Mouse (Mus musculus): ENCODE results near the gene Lypd6b. TPM values are rescaled to one million over a fixed set of nuclear protein-coding genes. Genes with fewer than 3 reads are reported as not detected.

Lypd6b gene
- total RNA-seq (2021) = 1 to 10 TPM; 2.9 to 3.6 TPM

GRCm38 (mm10) chr2:49787376-49788050 lies at the start of gene Lypd6b:
TSS of gene Lypd6b (plus strand) at chr2:49787688.
- no peak for DNase-seq

GRCm38 (mm10) chr2:49739046-49739445 lies 48.4 kb upstream of the Lypd6b start:
- no peak for DNase-seq

GRCm38 (mm10) chr2:49741026-49741425 lies 46.5 kb upstream of the Lypd6b start:
- no peak for DNase-seq

- peak; percentile 63 to 71 for DNase-seq
Measured at GRCm38 (mm10) chr2:49741895-49742734, 45.4 kb upstream of the Lypd6b start.

- DNase-seq = no peak
Measured at GRCm38 (mm10) chr2:49742919-49743318, 44.6 kb upstream of the Lypd6b start.

GRCm38 (mm10) chr2:49743775-49744174 lies 43.7 kb upstream of the Lypd6b start:
- DNase-seq = no peak

GRCm38 (mm10) chr2:49744251-49745093 lies 43.0 kb upstream of the Lypd6b start:
- no peak for DNase-seq

GRCm38 (mm10) chr2:49745094-49745781 lies 42.2 kb upstream of the Lypd6b start:
- DNase-seq = no peak

- DNase-seq = no peak
Measured at GRCm38 (mm10) chr2:49746947-49747346, 40.5 kb upstream of the Lypd6b start.

GRCm38 (mm10) chr2:49747670-49748069 lies 39.8 kb upstream of the Lypd6b start:
- no peak for DNase-seq

- DNase-seq = no peak
Measured at GRCm38 (mm10) chr2:49748628-49749342, 38.7 kb upstream of the Lypd6b start.

- DNase-seq = no peak
Measured at GRCm38 (mm10) chr2:49749730-49750576, 37.5 kb upstream of the Lypd6b start.

- no peak for DNase-seq
Measured at GRCm38 (mm10) chr2:49751544-49752210, 35.8 kb upstream of the Lypd6b start.

- no peak for DNase-seq
Measured at GRCm38 (mm10) chr2:49752211-49752607, 35.3 kb upstream of the Lypd6b start.

GRCm38 (mm10) chr2:49753062-49753461 lies 34.4 kb upstream of the Lypd6b start:
- DNase-seq = no peak

GRCm38 (mm10) chr2:49755054-49755453 lies 32.4 kb upstream of the Lypd6b start:
- DNase-seq = no peak

GRCm38 (mm10) chr2:49757616-49758015 lies 29.9 kb upstream of the Lypd6b start:
- DNase-seq = no peak

- DNase-seq = no peak
Measured at GRCm38 (mm10) chr2:49764331-49764946, 23.0 kb upstream of the Lypd6b start.

GRCm38 (mm10) chr2:49768916-49769315 lies 18.6 kb upstream of the Lypd6b start:
- no peak for DNase-seq

- DNase-seq = no peak
Measured at GRCm38 (mm10) chr2:49770440-49770839, 17.0 kb upstream of the Lypd6b start.
